Mouse (Mus musculus): ENCODE data around the gene Ogdh. TPM values are rescaled to one million over a fixed set of nuclear protein-coding genes. Genes with fewer than 3 reads are reported as not detected.
"Not testable (repeated sequence)": the region's sequence is repeated elsewhere in the genome, so short reads cannot be mapped to it uniquely, and the experiment has no call there.

Ogdh gene
- total RNA-seq, 2 experiments from 2014 or later = 437 to 480 TPM

- DNase-seq = no peak
These were observed 75.0 kb downstream of the Ogdh start for GRCm38 (mm10) chr11:6366434-6366833.

- no peak for DNase-seq
These were observed 75.7 kb downstream of the Ogdh start for GRCm38 (mm10) chr11:6367156-6367555.

- not testable (repeated sequence) for DNase-seq
These were observed 76.6 kb downstream of the Ogdh start for GRCm38 (mm10) chr11:6367986-6368385.

GRCm38 (mm10) chr11:6371376-6372155 is 80.1 kb downstream of the Ogdh start:
- DNase-seq = no peak

GRCm38 (mm10) chr11:6372784-6373183 is 81.4 kb downstream of the Ogdh start:
- no peak for DNase-seq

GRCm38 (mm10) chr11:6380916-6381315 is 89.5 kb downstream of the Ogdh start:
- no peak for DNase-seq

GRCm38 (mm10) chr11:6388126-6388725 is 96.8 kb downstream of the Ogdh start:
- DNase-seq = no peak

GRCm38 (mm10) chr11:6388726-6389413 is 97.4 kb downstream of the Ogdh start, which contains the start of gene Zmiz2:
TSS of gene Zmiz2 (plus strand) at chr11:6389074.
- DNase-seq = peak; percentile 96

GRCm38 (mm10) chr11:6389483-6389921 is 98.1 kb downstream of the Ogdh start:
- no peak for DNase-seq

- DNase-seq = no peak
These were observed 99.1 kb downstream of the Ogdh start for GRCm38 (mm10) chr11:6390376-6391053.

GRCm38 (mm10) chr11:6391516-6392276 is 100.3 kb downstream of the Ogdh start:
- DNase-seq = no peak

- no peak for DNase-seq
These were observed 101.4 kb downstream of the Ogdh start for GRCm38 (mm10) chr11:6392857-6393256.

GRCm38 (mm10) chr11:6393866-6394265 is 102.4 kb downstream of the Ogdh start:
- DNase-seq = no peak

- no peak for DNase-seq
These were observed 104.1 kb downstream of the Ogdh start for GRCm38 (mm10) chr11:6395565-6395964.

- no peak for DNase-seq
These were observed 106.7 kb downstream of the Ogdh start for GRCm38 (mm10) chr11:6398141-6398540.

GRCm38 (mm10) chr11:6402515-6403510 is 111.4 kb downstream of the Ogdh start:
- DNase-seq = peak; percentile 84

- DNase-seq = no peak
These were observed 112.5 kb downstream of the Ogdh start for GRCm38 (mm10) chr11:6403830-6404405.

GRCm38 (mm10) chr11:6404699-6405566 is 113.5 kb downstream of the Ogdh start:
- peak; percentile 55 for DNase-seq

- peak; percentile 57 for DNase-seq
These were observed 114.2 kb downstream of the Ogdh start for GRCm38 (mm10) chr11:6405591-6406081.
